Mouse (Mus musculus): Measurements from ENCODE around the gene Copa. TPM values are rescaled to one million over a fixed set of nuclear protein-coding genes. Genes with fewer than 3 reads are reported as not detected.

The Copa gene
- total and polyA plus RNA-seq, 3 experiments = 81.2 to 118 (median 92.3) TPM

GRCm38 (mm10) chr1:172134072-172134471, 51.7 kb downstream of the Copa start:
- no peak overlapping the region for H3K4me3 ChIP-seq (ENCODE audit: control insufficient read depth in 1 of 2, insufficient read depth in 1 of 2, low read depth in 2 of 2, low read length in 2 of 2)
- H3K27ac ChIP-seq (ENCODE audit: control insufficient read depth, low read depth, low read length) = no peak overlapping the region
- no peaks in the 10 kb centered on the region for H3K4me1 ChIP-seq (ENCODE audit: control insufficient read depth in 1 of 2, insufficient read depth in 2 of 2, low read length in 2 of 2)
- DNase-seq (ENCODE audit: low read depth, low spot score) = no peak
- no peak for TF ChIP-seq CTCF (IDR thresholded peaks at IDR 0.05 in 2 of 3, conservative IDR thresholded peaks at IDR 0.05 in 1 of 3; ENCODE audit: control insufficient read depth in 1 of 3, insufficient read depth in 1 of 3, low read depth in 2 of 3, low read length in 3 of 3, poor library complexity in 1 of 3, severe bottlenecking in 1 of 3)
- TF ChIP-seq SMC3 (IDR thresholded peaks at IDR 0.05; ENCODE audit: low read depth, low read length) = no peak
- TF ChIP-seq HCFC1 (IDR thresholded peaks at IDR 0.05; ENCODE audit: low read depth, low read length) = no peak
- TF ChIP-seq BHLHE40 (IDR thresholded peaks at IDR 0.05; ENCODE audit: borderline replicate concordance, low read depth, low read length) = no peak
- no peak for TF ChIP-seq GATA1 (IDR thresholded peaks at IDR 0.05; ENCODE audit: low read depth, low read length)
- no peak for TF ChIP-seq ETS1 (IDR thresholded peaks at IDR 0.05; ENCODE audit: low read depth, low read length)
- TF ChIP-seq MXI1 (IDR thresholded peaks at IDR 0.05; ENCODE audit: low read depth, low read length) = no peak
- H3K9me3 ChIP-seq (replicated peaks; ENCODE audit: insufficient read depth, low read length) = no peaks in the 10 kb centered on the region
- peaks cover 0 to 8% of the 10 kb centered on the region in 2 experiments; a peak in 2 of 4 replicates for H3K36me3 ChIP-seq (ENCODE audit: control insufficient read depth in 1 of 2, insufficient read depth in 2 of 2, low read length in 2 of 2)
- H3K27me3 ChIP-seq (ENCODE audit: control insufficient read depth in 1 of 2, insufficient read depth in 2 of 2, low read length in 2 of 2) = no peaks in the 10 kb centered on the region
- H3K79me2 ChIP-seq (ENCODE audit: control insufficient read depth, insufficient read depth, low read length, poor library complexity) = no peaks in the 10 kb centered on the region
- H3K9ac ChIP-seq (ENCODE audit: control insufficient read depth, low read depth, low read length, poor library complexity, severe bottlenecking) = no peak overlapping the region

- Histone ChIP-seq H3K27ac (ENCODE audit: control insufficient read depth, low read depth, low read length) (no peak overlapping the region), H3K27me3 (ENCODE audit: control insufficient read depth in 1 of 2, insufficient read depth in 2 of 2, low read length in 2 of 2) (no peaks in the 10 kb centered on the region), H3K36me3 (ENCODE audit: control insufficient read depth in 1 of 2, insufficient read depth in 2 of 2, low read length in 2 of 2) (peaks cover 0 to 2% of the 10 kb centered on the region in 2 experiments; a peak in 1 of 4 replicates), H3K9ac (ENCODE audit: control insufficient read depth, low read depth, low read length, poor library complexity, severe bottlenecking) (no peak overlapping the region), H3K4me3 (ENCODE audit: control insufficient read depth in 1 of 2, insufficient read depth in 1 of 2, low read depth in 2 of 2, low read length in 2 of 2) (no peak overlapping the region), H3K79me2 (ENCODE audit: control insufficient read depth, insufficient read depth, low read length, poor library complexity) (no peaks in the 10 kb centered on the region), H3K9me3 (replicated peaks; ENCODE audit: insufficient read depth, low read length) (no peaks in the 10 kb centered on the region), H3K4me1 (ENCODE audit: control insufficient read depth in 1 of 2, insufficient read depth in 2 of 2, low read length in 2 of 2) (no peaks in the 10 kb centered on the region)
- no peak for TF ChIP-seq ETS1 (IDR thresholded peaks at IDR 0.05; ENCODE audit: low read depth, low read length)
- TF ChIP-seq E2F4 (IDR thresholded peaks at IDR 0.05; ENCODE audit: borderline replicate concordance, low read depth, low read length) = no peak
- TF ChIP-seq HCFC1 (IDR thresholded peaks at IDR 0.05; ENCODE audit: low read depth, low read length) = no peak
- TF ChIP-seq ELF1 (IDR thresholded peaks at IDR 0.05; ENCODE audit: low read depth, low read length) = no peak
- DNase-seq (ENCODE audit: low read depth, low spot score) = no peak
Observed at GRCm38 (mm10) chr1:172140160-172140559, 57.8 kb downstream of the Copa start.

DNA sequence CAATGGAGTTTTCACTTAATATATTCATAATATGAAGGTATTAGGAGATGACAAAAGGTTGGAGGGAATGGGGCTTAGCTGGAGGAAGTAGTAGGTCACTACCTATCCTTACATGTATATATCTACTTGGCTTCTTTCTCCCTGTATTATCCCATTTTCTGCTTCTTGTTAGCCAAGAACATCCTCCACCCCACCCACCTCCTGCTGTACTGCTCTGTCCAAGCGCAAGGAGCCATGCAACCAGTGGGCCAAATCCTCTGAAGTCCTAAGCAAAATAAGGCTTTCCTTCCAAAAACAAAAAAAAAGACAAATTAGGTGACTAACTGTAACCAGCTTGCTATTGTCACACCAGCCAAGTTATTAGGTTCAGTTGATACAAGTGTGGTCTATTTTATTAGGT, 58.5 kb downstream of the Copa start:
- Histone ChIP-seq H3K79me2 (ENCODE audit: control insufficient read depth, insufficient read depth, low read length, poor library complexity) (no peaks in the 10 kb centered on the region), H3K27ac (ENCODE audit: control insufficient read depth, low read depth, low read length) (no peak overlapping the region), H3K9ac (ENCODE audit: control insufficient read depth, low read depth, low read length, poor library complexity, severe bottlenecking) (no peak overlapping the region), H3K4me3 (ENCODE audit: control insufficient read depth in 1 of 2, insufficient read depth in 1 of 2, low read depth in 2 of 2, low read length in 2 of 2) (no peak overlapping the region), H3K27me3 (ENCODE audit: control insufficient read depth in 1 of 2, insufficient read depth in 2 of 2, low read length in 2 of 2) (no peaks in the 10 kb centered on the region), H3K36me3 (ENCODE audit: control insufficient read depth in 1 of 2, insufficient read depth in 2 of 2, low read length in 2 of 2) (peaks cover 0 to 2% of the 10 kb centered on the region in 2 experiments; a peak in 1 of 4 replicates), H3K9me3 (replicated peaks; ENCODE audit: insufficient read depth, low read length) (no peaks in the 10 kb centered on the region), H3K4me1 (ENCODE audit: control insufficient read depth in 1 of 2, insufficient read depth in 2 of 2, low read length in 2 of 2) (no peaks in the 10 kb centered on the region)
- no peak for DNase-seq (ENCODE audit: low read depth, low spot score)
- TF ChIP-seq TCF12 (IDR thresholded peaks at IDR 0.05; ENCODE audit: low read depth, low read length) = no peak
- no peak for TF ChIP-seq ELF1 (IDR thresholded peaks at IDR 0.05; ENCODE audit: low read depth, low read length)
- TF ChIP-seq ZKSCAN1 (IDR thresholded peaks at IDR 0.05; ENCODE audit: low read depth, low read length) = no peak
- no peak for TF ChIP-seq ZC3H11A (IDR thresholded peaks at IDR 0.05; ENCODE audit: low read depth, low read length)
- TF ChIP-seq E2F4 (IDR thresholded peaks at IDR 0.05; ENCODE audit: borderline replicate concordance, low read depth, low read length) = no peak
- TF ChIP-seq CTCF (IDR thresholded peaks at IDR 0.05 in 2 of 3, conservative IDR thresholded peaks at IDR 0.05 in 1 of 3; ENCODE audit: control insufficient read depth in 1 of 3, insufficient read depth in 1 of 3, low read depth in 2 of 3, low read length in 3 of 3, poor library complexity in 1 of 3, severe bottlenecking in 1 of 3) = no peak
- no peak for TF ChIP-seq ZNF384 (IDR thresholded peaks at IDR 0.05; ENCODE audit: low read depth, low read length)
- TF ChIP-seq RCOR1 (IDR thresholded peaks at IDR 0.05; ENCODE audit: low read depth, low read length) = no peak
- no peak for TF ChIP-seq GATA1 (IDR thresholded peaks at IDR 0.05; ENCODE audit: low read depth, low read length)
- no peak for TF ChIP-seq SMC3 (IDR thresholded peaks at IDR 0.05; ENCODE audit: low read depth, low read length)
- no peak for TF ChIP-seq RAD21 (IDR thresholded peaks at IDR 0.05; ENCODE audit: low read depth, low read length)
- TF ChIP-seq MYB (IDR thresholded peaks at IDR 0.05; ENCODE audit: low read depth, low read length) = no peak
- TF ChIP-seq MXI1 (IDR thresholded peaks at IDR 0.05; ENCODE audit: low read depth, low read length) = no peak
- TF ChIP-seq POLR2A (IDR thresholded peaks at IDR 0.05; ENCODE audit: control insufficient read depth in 1 of 2, insufficient read depth in 1 of 2, low read depth in 1 of 2, low read length in 2 of 2, poor library complexity in 1 of 2) = no peak
- no peak for TF ChIP-seq UBTF (IDR thresholded peaks at IDR 0.05; ENCODE audit: borderline replicate concordance, insufficient read depth, low read depth, low read length)
- TF ChIP-seq KAT2A (conservative IDR thresholded peaks at IDR 0.05; ENCODE audit: low read depth, low read length) = no peak
- TF ChIP-seq BHLHE40 (IDR thresholded peaks at IDR 0.05; ENCODE audit: borderline replicate concordance, low read depth, low read length) = no peak
- TF ChIP-seq JUND (IDR thresholded peaks at IDR 0.05; ENCODE audit: low read depth, low read length) = no peak
- TF ChIP-seq USF1 (IDR thresholded peaks at IDR 0.05; ENCODE audit: low read depth, low read length) = no peak
